Mouse (Mus musculus): Measurements from ENCODE around the gene Gsg1l.

The Gsg1l gene

GRCm38 (mm10) chr7:125942365-125943090, 139.7 kb downstream of the Gsg1l start:
- ATAC-seq (ENCODE audit: low TSS enrichment): no peak

- ATAC-seq (ENCODE audit: low TSS enrichment): no peak
These were observed 147.9 kb downstream of the Gsg1l start for GRCm38 (mm10) chr7:125934319-125934718.

- peak; percentile 60 for ATAC-seq (ENCODE audit: low TSS enrichment)
These were observed 148.6 kb downstream of the Gsg1l start for GRCm38 (mm10) chr7:125933356-125934244.

- ATAC-seq (ENCODE audit: low TSS enrichment): no peak
These were observed 150.6 kb downstream of the Gsg1l start for GRCm38 (mm10) chr7:125931602-125932001.

GRCm38 (mm10) chr7:125924044-125924443, 158.2 kb downstream of the Gsg1l start:
- ATAC-seq (ENCODE audit: low TSS enrichment): no peak

- no peak for ATAC-seq (ENCODE audit: low TSS enrichment)
These were observed 161.4 kb downstream of the Gsg1l start for GRCm38 (mm10) chr7:125920801-125921200.

DNA sequence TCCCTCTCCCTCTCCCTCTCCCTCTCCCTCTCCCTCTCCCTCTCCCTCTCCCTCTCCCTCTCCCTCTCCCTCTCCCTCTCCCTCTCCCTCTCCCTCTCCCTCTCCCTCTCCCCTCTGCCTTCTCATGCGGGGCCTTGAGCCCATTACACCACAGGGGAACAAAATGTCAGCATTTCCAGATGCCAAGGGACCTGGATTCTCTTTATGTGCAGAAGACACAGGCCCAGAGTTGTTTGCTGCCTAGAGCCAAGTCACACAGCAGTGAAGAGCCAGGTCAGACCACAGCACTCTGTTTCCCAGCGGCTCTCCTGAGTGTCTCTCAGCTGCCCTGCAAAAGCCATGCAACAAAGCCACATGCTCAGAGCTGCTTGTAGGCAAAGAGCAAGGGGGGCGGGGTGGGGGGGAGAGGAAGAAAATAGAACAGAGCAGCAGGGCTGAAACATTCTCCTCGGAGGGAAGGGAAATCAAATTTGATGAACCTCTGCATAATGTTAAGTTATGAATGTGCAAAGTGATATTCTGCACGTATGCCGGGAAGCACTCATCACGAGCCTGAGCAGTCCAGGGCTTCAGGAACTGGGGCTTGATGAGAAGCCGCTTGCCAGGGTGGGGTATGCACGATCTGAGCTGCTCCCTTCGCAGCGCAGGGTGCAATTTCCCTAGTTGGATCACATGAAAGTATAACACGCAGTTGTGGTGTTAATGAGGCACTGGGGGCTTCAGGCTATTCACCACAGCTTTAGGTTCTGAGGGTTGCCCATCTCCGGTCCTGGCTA, 181.6 kb downstream of the Gsg1l start:
- peak; percentile 26 for ATAC-seq (ENCODE audit: low TSS enrichment)

DNA sequence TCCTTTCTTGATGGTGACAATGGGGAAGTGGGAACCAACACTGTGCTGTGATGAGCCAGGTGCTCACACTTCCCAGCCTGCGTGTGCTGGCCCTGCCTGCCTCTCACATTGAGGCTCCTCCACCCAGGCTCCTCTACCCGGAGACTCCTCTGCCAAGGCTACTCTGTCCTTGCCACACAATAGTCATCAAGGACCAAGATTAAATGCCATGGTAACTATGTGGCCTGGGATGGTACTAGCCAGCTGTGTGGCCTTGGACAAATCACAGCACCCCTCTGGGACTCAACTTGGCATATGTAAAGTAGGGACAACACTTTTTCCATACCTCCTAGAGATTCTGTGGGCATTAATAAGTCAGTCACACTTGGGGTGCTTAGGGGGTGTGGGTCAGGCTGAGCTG, 182.3 kb downstream of the Gsg1l start:
- ATAC-seq (ENCODE audit: low TSS enrichment): no peak

DNA sequence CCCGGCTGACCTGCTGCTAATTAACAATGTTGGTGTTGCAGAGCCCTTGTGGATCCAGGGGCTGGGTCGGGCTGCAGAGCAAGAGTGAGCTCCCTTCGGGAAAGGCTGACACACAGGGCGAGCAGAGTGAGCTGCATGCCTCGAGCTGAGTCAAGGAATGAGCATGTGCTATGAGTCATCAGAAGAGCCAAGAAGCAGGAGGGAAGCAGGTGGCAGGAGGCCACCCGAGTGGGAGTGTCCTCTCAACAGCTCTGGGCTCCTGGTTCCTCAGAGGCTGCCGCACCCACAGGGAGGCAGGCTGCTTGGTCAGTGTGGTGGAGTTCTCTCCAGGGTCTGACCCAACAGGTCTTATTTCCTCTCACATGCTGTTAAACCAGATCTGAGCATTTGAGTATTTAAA, 183.2 kb downstream of the Gsg1l start:
- ATAC-seq (ENCODE audit: low TSS enrichment): peak; percentile 89

- 0 out of 2 replicates have a peak, but pooled peaks have one; percentile 29 for ATAC-seq (ENCODE audit: low TSS enrichment)
These were observed 185.2 kb downstream of the Gsg1l start for GRCm38 (mm10) chr7:125897059-125897458.

- no peak for ATAC-seq (ENCODE audit: low TSS enrichment)
These were observed 188.6 kb downstream of the Gsg1l start for GRCm38 (mm10) chr7:125893621-125894020.

DNA sequence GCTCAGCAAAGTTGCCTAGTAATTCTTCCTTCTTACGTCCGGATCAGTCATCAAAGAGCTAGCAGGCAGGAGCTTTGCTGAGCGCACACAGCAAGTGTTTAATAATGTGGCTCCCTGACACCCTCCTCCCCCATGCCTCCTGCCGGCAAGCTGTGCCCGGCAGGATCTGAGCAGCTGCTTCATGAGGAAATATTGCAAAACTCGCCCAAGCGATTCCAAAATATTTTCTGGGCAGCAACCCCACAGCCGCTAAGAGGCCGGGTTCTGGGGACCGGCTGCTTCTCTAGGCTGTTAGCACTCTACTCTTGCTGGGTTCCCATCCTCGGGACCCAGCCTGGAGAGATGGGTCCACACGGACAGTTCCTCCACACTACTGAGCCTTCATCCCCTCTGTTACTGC, 193.8 kb downstream of the Gsg1l start:
- ATAC-seq (ENCODE audit: low TSS enrichment): peak; percentile 87

DNA sequence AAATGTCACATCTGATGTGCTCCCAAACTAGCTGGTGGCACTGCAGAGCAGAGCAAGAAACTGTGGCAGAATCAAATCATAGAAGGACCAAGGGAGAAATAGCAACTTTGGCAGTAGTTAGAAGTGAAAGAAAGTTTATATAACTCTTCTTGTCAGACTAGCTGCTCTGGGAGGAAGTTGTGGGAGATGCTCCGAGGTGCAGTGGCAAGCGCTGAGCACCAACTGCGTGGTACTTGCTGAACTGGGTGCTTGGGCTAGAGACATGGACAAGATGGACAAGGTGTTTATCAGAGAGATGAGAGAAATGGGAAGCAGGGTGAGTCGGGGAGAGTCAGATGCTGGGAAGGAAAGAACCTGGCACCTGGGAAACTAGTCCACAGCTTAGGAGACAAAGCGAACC, 194.4 kb downstream of the Gsg1l start:
- ATAC-seq (ENCODE audit: low TSS enrichment): peak; percentile 80

DNA sequence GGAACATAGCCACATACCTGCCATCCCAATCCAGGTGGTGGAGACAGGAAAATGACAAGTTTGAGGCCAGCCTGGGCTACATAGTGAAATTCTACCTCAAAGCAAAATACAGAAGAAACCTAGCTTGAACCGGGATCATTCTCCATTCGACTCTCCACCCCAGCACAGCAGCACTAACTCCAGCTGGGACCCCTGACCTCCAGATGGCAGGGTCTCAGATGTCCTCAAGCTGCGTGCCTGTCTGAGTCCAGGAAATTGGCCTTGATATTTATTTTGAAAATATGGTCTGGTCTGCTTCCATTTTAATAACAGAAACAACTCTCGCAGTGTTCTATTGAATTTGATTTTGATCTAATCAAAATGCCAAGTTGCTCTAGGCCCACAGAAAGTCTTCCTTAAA, 195.1 kb downstream of the Gsg1l start:
- ATAC-seq (ENCODE audit: low TSS enrichment): no peak

DNA sequence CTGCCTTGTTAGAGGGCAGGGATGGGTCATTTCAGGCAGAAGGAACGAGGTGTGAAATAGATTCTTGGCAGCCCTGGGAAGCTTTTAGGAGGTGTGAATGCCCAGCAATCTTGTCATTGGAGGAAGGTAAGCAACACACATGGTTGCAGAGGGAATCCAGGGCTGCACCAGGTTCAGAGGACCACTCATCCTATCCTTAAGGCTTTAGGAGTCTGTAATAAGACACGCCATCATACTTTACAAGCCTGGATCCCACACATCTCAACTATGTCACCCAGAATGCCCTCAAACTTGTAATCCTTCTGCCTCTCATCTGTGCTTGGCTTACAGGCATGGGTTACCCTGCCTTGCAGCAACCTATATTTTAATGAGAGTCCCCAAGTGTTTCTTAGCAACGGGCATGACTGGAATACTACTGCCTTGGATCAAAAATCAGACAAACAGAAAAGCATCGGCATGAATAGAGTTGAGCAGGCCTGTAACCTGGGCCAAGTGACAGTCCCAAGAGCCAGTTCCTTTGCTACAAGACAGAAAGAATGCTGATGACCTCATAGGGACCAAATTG, 196.0 kb downstream of the Gsg1l start:
- no peak for ATAC-seq (ENCODE audit: low TSS enrichment)

GRCm38 (mm10) chr7:125883232-125883631, 199.0 kb downstream of the Gsg1l start:
- ATAC-seq (ENCODE audit: low TSS enrichment): no peak

DNA sequence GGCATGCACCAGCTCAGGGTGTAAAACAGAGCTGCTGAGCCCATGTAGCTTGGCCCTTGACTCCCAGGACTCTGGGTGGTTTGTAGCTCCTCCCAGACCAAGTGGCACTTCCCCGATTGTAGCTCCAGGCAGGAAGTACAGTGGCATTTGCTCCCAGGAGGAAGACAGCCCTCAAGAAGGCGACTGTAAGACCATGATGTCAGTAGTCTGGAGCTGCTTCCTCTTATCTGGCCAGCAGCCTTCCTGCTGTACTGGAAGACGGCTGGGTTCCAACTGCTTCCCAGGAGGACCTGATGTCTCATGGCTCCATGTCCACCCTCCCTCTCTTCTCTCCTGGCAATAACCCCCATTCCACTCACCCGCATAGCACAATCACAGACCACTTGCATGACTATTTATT, 204.2 kb downstream of the Gsg1l start:
- ATAC-seq (ENCODE audit: low TSS enrichment): no peak

DNA sequence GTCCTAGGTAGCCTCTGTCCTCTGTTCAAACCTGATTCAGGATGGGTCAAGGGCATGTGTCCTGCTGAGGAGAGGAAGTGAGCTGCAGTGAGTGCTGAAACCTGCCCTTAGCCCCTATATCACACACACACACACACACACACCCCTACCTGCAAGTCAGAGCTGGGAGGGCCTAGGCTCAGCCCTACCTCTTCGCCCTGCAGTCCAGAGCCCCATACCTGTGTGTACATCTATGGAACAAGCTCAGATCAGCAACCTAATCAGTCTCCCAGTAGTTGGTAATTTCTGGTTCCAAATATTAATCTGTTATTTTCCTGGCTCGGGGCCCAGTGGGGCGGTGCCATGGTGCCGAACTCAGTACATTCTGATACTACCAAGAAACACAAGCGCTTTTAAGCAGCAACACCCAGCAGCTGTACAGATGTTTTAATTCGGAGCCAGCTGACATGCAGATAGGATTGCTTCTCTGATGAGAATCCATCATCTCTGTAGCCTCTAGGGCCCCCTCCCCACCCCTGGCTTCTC, 208.2 kb downstream of the Gsg1l start:
- ATAC-seq (ENCODE audit: low TSS enrichment): no peak

GRCm38 (mm10) chr7:125872874-125873273, 209.3 kb downstream of the Gsg1l start:
- no peak for ATAC-seq (ENCODE audit: low TSS enrichment)

- ATAC-seq (ENCODE audit: low TSS enrichment): peak; percentile 28; the same call in 1 of the 2 replicates
These were observed 210.0 kb downstream of the Gsg1l start for GRCm38 (mm10) chr7:125872202-125872580.

GRCm38 (mm10) chr7:125871404-125872201, 210.6 kb downstream of the Gsg1l start:
- ATAC-seq (ENCODE audit: low TSS enrichment): peak; percentile 54

All from frontal cortex, adult (tissue).